Mouse (Mus musculus): ENCODE measurements around the gene Ndufa7.

DNA sequence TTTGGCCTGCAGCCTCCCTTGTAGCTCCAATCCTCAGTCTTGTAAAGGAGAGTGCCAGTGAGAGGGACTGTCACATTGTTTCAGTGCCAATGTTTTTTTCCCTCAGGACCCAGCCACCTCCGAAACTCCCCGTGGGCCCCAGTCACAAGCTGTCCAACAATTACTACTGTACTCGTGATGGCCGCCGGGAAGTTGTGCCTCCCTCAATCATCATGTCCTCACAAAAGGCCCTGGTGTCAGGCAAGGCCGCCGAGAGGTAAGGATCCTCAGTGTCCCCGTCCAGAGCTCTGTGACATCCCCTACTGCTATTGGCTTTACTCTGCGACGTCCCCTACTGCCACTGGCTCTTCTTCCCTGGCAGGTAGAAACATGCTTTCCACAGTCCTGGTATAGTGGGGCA, 5.2 kb downstream of the Ndufa7 start:
- TF ChIP-seq POLR2A (IDR thresholded peaks at IDR 0.05; ENCODE audit: borderline replicate concordance, low read depth, low read length) (no peak), CTCF (IDR thresholded peaks at IDR 0.05; ENCODE audit: low read depth, low read length) (no peak)
